Mouse (Mus musculus): ENCODE data around the gene Wdr93.

DNA sequence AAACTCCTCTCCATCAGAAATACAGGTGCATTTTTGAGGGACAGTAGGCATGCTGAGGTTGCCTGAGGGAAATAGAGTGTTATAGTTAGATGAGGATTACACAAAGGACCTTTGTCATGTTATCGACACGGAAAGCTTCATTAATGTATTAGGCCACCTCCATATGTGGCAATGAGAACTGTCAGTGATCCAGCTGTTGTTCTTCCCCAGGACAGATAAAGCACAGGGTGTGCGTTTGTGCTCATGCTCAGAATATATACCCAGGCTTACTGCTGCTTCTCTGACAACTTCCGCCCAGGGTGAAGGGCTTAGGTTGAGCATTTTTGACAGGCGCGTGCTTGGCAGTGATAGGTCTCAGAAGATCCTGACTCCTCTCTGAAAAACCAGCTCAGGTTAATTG, 6.5 kb downstream of the Wdr93 start:
- TF ChIP-seq CTCF (IDR thresholded peaks at IDR 0.05) (no peak), EP300 (IDR thresholded peaks at IDR 0.05) (no peak)

All from lung, postnatal 0 days (tissue).